Mouse (Mus musculus) forebrain, embryonic 12.5 days (tissue): ENCODE data around the gene Khsrp. TPM values are rescaled to one million over a fixed set of nuclear protein-coding genes. Genes with fewer than 3 reads are reported as not detected.

Source experiments
- ATAC-seq: fragments of 200-750 bp; cut with Nextera tagmentation; 2 replicates; pipeline ENCODE4 v1.8.0; 2017; ENCODE audit warnings: moderate TSS enrichment; ENCODE audit not compliant: low FRiP score
- H3K27ac ChIP-seq: fragments of 300-500 bp; sonication (generic); 2 replicates; pipeline ENCODE4 v1.5.1; 2016; ENCODE audit warnings: mild to moderate bottlenecking
- H3K27me3 ChIP-seq: fragments of 300-500 bp; sonication (generic); 2 replicates; pipeline ENCODE4 v1.6.1; 2016; ENCODE audit warnings: mild to moderate bottlenecking
- H3K36me3 ChIP-seq: fragments of 300-500 bp; sonication (generic); replicated peaks from 2 replicates; pipeline ENCODE4 v1.6.1; 2016; ENCODE audit warnings: mild to moderate bottlenecking
- H3K4me1 ChIP-seq: fragments of 300-500 bp; sonication (generic); 2 replicates; pipeline ENCODE4 v1.6.1; 2016
- H3K4me2 ChIP-seq: fragments of 300-500 bp; sonication (generic); 2 replicates; pipeline ENCODE4 v1.6.1; 2016; ENCODE audit warnings: mild to moderate bottlenecking, moderate library complexity
- H3K4me3 ChIP-seq: fragments of 300-500 bp; sonication (generic); replicated peaks from 2 replicates; pipeline ENCODE4 v1.5.1; 2016; ENCODE audit warnings: mild to moderate bottlenecking
- H3K9ac ChIP-seq: fragments of 300-500 bp; sonication (generic); 2 replicates; pipeline ENCODE4 v1.6.1; 2016; ENCODE audit warnings: mild to moderate bottlenecking
- H3K9me3 ChIP-seq: fragments of 300-500 bp; sonication (generic); 2 replicates; pipeline ENCODE4 v1.6.1; 2016
- WGBS: fragments of 180-500 bp; shearing (Covaris S2); methylation state at CpG from one replicate; pipeline ENCODE4 v1.1.7; 2016; 5-methylcytosine and 5-hydroxymethylcytosine counted together
- polyA plus RNA-seq: library from polyadenylated mRNA; unstranded; fragments of >200 nt; fragmentation: Nextera tagmentation; extraction: Ambion mirVana; gene quantifications from 2 replicates; pipeline ENCODE4 v1.2.1, GENCODE M21; 2016

Khsrp gene
- polyA plus RNA-seq, 1 experiment from 2014 or later = 62.8 TPM

GRCm38 (mm10) chr17:57020960-57021359 is 10.4 kb downstream of the Khsrp start:
- H3K4me2 ChIP-seq = no peak overlapping the region
- H3K9me3 ChIP-seq = no peaks in the 10 kb centered on the region
- no peak overlapping the region for H3K9ac ChIP-seq
- ATAC-seq = no peak
- H3K27me3 ChIP-seq = no peaks in the 10 kb centered on the region
- H3K36me3 ChIP-seq = peaks cover 69% of the 10 kb centered on the region
- no peak overlapping the region for H3K4me3 ChIP-seq
- H3K4me1 ChIP-seq = no peaks in the 10 kb centered on the region
- H3K27ac ChIP-seq = no peak overlapping the region
- WGBS = 89% methylated on average over 5 of the region's 5 CpGs

- H3K36me3 ChIP-seq = peaks cover 56% of the 10 kb centered on the region
Measured at GRCm38 (mm10) chr17:57019693-57020092, 11.6 kb downstream of the Khsrp start.

GRCm38 (mm10) chr17:57012245-57012795 is 19.0 kb downstream of the Khsrp start:
- Histone ChIP-seq H3K9me3 (no peaks in the 10 kb centered on the region), H3K36me3 (peaks cover 21% of the 10 kb centered on the region), H3K9ac (peak overlapping the region; percentile 78; the same call in 1 of the 2 replicates), H3K27ac (peak overlapping the region; percentile 95), H3K4me3 (peak overlapping the region; percentile 72), H3K4me2 (peak overlapping the region; percentile 86), H3K27me3 (no peaks in the 10 kb centered on the region), H3K4me1 (peaks cover 24% of the 10 kb centered on the region)
- 72% methylated on average over 13 of the region's 13 CpGs for WGBS
- ATAC-seq = no peak

More at GRCm38 (mm10) chr17:57019693-57020092, 11.6 kb downstream of the Khsrp start:
- H3K4me3 ChIP-seq = no peak overlapping the region
- H3K9ac ChIP-seq = no peak overlapping the region
- no peaks in the 10 kb centered on the region for H3K4me1 ChIP-seq
- H3K27ac ChIP-seq = no peak overlapping the region
- H3K27me3 ChIP-seq = no peaks in the 10 kb centered on the region
- 79% methylated on average over 2 of the region's 2 CpGs for WGBS
- ATAC-seq = no peak
- H3K9me3 ChIP-seq = no peaks in the 10 kb centered on the region
- no peak overlapping the region for H3K4me2 ChIP-seq

- Histone ChIP-seq H3K9me3 (no peaks in the 10 kb centered on the region), H3K4me3 (peak within 1 kb of the TSS; percentile 72), H3K9ac (peak within 1 kb of the TSS; percentile 81), H3K36me3 (peaks cover 29% of the 10 kb centered on the region), H3K4me1 (peaks cover 24% of the 10 kb centered on the region), H3K27me3 (no peaks in the 10 kb centered on the region), H3K4me2 (peak within 1 kb of the TSS; percentile 88), H3K27ac (peak within 1 kb of the TSS; percentile 95)
- WGBS = under 1% methylated on average over 51 of the region's 51 CpGs
- ATAC-seq = peak; percentile 93
Measured at GRCm38 (mm10) chr17:57011236-57012141, 19.8 kb downstream of the Khsrp start, which contains the start of the genes Gtf2f1 and Gm17949. TSS of gene Gtf2f1 (minus strand) at chr17:57011288. TSS of gene Gm17949 (plus strand) at chr17:57011469.

- H3K4me2 ChIP-seq = peak overlapping the region; percentile 88
- 1% methylated on average over 19 of the region's 19 CpGs for WGBS
- H3K9me3 ChIP-seq = no peaks in the 10 kb centered on the region
- H3K4me3 ChIP-seq = peak overlapping the region; percentile 72
- peaks cover 36% of the 10 kb centered on the region for H3K36me3 ChIP-seq
- peak; percentile 54 for ATAC-seq
- H3K27me3 ChIP-seq = no peaks in the 10 kb centered on the region
- peak overlapping the region; percentile 81 for H3K9ac ChIP-seq
- peak overlapping the region; percentile 51 for H3K27ac ChIP-seq
- H3K4me1 ChIP-seq = peaks cover 24% of the 10 kb centered on the region
Measured at GRCm38 (mm10) chr17:57010911-57011235, 20.4 kb downstream of the Khsrp start.

- Histone ChIP-seq H3K9ac (no peak overlapping the region), H3K4me3 (no peak overlapping the region), H3K4me1 (peaks cover 20% of the 10 kb centered on the region), H3K27ac (no peak overlapping the region), H3K4me2 (no peak overlapping the region), H3K9me3 (no peaks in the 10 kb centered on the region), H3K27me3 (no peaks in the 10 kb centered on the region), H3K36me3 (peaks cover 70% of the 10 kb centered on the region)
- ATAC-seq = no peak
- 93% methylated on average over 13 of the region's 13 CpGs for WGBS
Measured at GRCm38 (mm10) chr17:57007137-57007905, 24.0 kb downstream of the Khsrp start.

GRCm38 (mm10) chr17:57003994-57004393 is 27.3 kb downstream of the Khsrp start:
- WGBS = 96% methylated on average over 7 of the region's 7 CpGs
- H3K9ac ChIP-seq = no peak overlapping the region
- H3K36me3 ChIP-seq = peaks cover 75% of the 10 kb centered on the region
- H3K4me1 ChIP-seq = no peaks in the 10 kb centered on the region
- ATAC-seq = no peak
- no peaks in the 10 kb centered on the region for H3K27me3 ChIP-seq
- H3K4me3 ChIP-seq = no peak overlapping the region
- H3K9me3 ChIP-seq = no peaks in the 10 kb centered on the region
- H3K27ac ChIP-seq = no peak overlapping the region
- no peak overlapping the region for H3K4me2 ChIP-seq

- Histone ChIP-seq H3K4me2 (no peak overlapping the region), H3K4me3 (no peak overlapping the region), H3K9ac (no peak overlapping the region), H3K4me1 (peaks cover 16% of the 10 kb centered on the region), H3K27ac (no peak overlapping the region), H3K36me3 (peaks cover 54% of the 10 kb centered on the region), H3K9me3 (no peaks in the 10 kb centered on the region), H3K27me3 (no peaks in the 10 kb centered on the region)
- WGBS = 78% methylated on average over 8 of the region's 8 CpGs
- ATAC-seq = no peak
Measured at GRCm38 (mm10) chr17:57001228-57001627, 30.1 kb downstream of the Khsrp start.

GRCm38 (mm10) chr17:56999968-57000609 is 31.2 kb downstream of the Khsrp start, which contains the start of gene Pspn:
TSS of gene Pspn (minus strand) at chr17:57000018.
- H3K9ac ChIP-seq = no peak within 1 kb of the TSS
- H3K27ac ChIP-seq = no peak within 1 kb of the TSS
- WGBS = 88% methylated on average over 9 of the region's 9 CpGs
- no peak within 1 kb of the TSS for H3K4me2 ChIP-seq
- H3K36me3 ChIP-seq = peaks cover 53% of the 10 kb centered on the region
- no peak for ATAC-seq
- H3K4me3 ChIP-seq = no peak within 1 kb of the TSS
- H3K4me1 ChIP-seq = peaks cover 16% of the 10 kb centered on the region
- no peaks in the 10 kb centered on the region for H3K27me3 ChIP-seq
- H3K9me3 ChIP-seq = no peaks in the 10 kb centered on the region

GRCm38 (mm10) chr17:56999414-56999813 is 31.9 kb downstream of the Khsrp start:
- WGBS = 94% methylated on average over 9 of the region's 9 CpGs
- Histone ChIP-seq H3K9ac (no peak overlapping the region), H3K36me3 (peaks cover 54% of the 10 kb centered on the region)

GRCm38 (mm10) chr17:56997029-56997667 is 34.2 kb downstream of the Khsrp start, which contains the start of gene Alkbh7:
TSS of gene Alkbh7 (plus strand) at chr17:56997339.
- under 1% methylated on average over 38 of the region's 38 CpGs for WGBS
- H3K9ac ChIP-seq = peak within 1 kb of the TSS; percentile 68
- no peaks in the 10 kb centered on the region for H3K9me3 ChIP-seq
- H3K27me3 ChIP-seq = no peaks in the 10 kb centered on the region
- H3K4me1 ChIP-seq = peaks cover 16% of the 10 kb centered on the region
- peak; percentile 98 for ATAC-seq
- H3K4me3 ChIP-seq = peak within 1 kb of the TSS; percentile 71
- peaks cover 56% of the 10 kb centered on the region for H3K36me3 ChIP-seq
- peak within 1 kb of the TSS; percentile 72 for H3K27ac ChIP-seq
- H3K4me2 ChIP-seq = peak within 1 kb of the TSS; percentile 68

More at GRCm38 (mm10) chr17:56999414-56999813, 31.9 kb downstream of the Khsrp start:
- H3K4me1 ChIP-seq = peaks cover 16% of the 10 kb centered on the region
- H3K4me3 ChIP-seq = no peak overlapping the region
- H3K27ac ChIP-seq = no peak overlapping the region
- ATAC-seq = no peak
- H3K4me2 ChIP-seq = no peak overlapping the region
- H3K9me3 ChIP-seq = no peaks in the 10 kb centered on the region
- H3K27me3 ChIP-seq = no peaks in the 10 kb centered on the region
